Mouse (Mus musculus) bone marrow macrophage, adult 2 months (primary cell): ENCODE measurements at regions not wholly inside any gene's neighbourhood (a gene's known extent, or its start where the extent isn't known, plus 50 kb on each side); places are given as distances from the start of the nearest gene placed in this dataset.

ENCODE experiments used
- CTCF ChIP-seq: IDR thresholded peaks from 2 replicates; pipeline ENCODE4 v1.5.1; 2012; ENCODE audit warnings: low read depth, mild to moderate bottlenecking, low read length, moderate library complexity
- POLR2A ChIP-seq: IDR thresholded peaks from 2 replicates; pipeline ENCODE4 v1.6.1; 2012; ENCODE audit warnings: mild to moderate bottlenecking, low read depth, low read length, borderline replicate concordance

GRCm38 (mm10) chr15:72381744-72382143 is 1452.6 kb upstream of the Gm6569 start:
- TF ChIP-seq CTCF (no peak), POLR2A (no peak)
